Mouse (Mus musculus): ENCODE results near the gene Metrnl.

DNA sequence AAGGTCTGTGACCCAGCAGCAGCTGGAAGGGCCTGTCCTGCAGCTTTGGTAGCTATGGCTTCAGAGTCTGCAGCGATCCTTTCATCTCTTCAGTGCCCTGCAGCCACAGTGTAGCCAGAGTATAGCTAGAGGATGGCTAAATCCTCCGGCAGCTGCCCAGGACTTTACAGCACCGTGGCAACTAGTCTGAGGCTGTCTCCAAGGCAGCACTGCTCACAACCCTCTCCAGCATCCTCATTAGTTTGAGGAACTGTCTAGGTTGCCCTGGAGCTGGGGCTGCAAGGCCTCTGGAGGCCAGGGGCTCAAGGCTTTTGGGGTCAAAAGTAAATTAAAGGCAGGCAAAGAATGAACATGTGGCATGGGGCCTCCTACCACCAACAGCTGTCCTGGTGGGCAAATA lies 37.3 kb downstream of the Metrnl start:
- TF ChIP-seq CTCF (IDR thresholded peaks at IDR 0.05; ENCODE audit: low read depth, low read length) (no peak), POLR2AphosphoS5 (IDR thresholded peaks at IDR 0.05; ENCODE audit: insufficient replicate concordance, low read depth, low read length) (no peak), GATA1 (IDR thresholded peaks at IDR 0.05; ENCODE audit: borderline replicate concordance, low read length) (no peak)
